Mouse (Mus musculus) ZHBTc4 (cell line): ENCODE data around the gene Mob3a.
A peak's percentile ranks its signal among the peaks of the same experiment; 100 is the strongest.

Experiments
- DNase-seq: peaks from one replicate; pipeline ENCODE4 v3.0.0-alpha.2; 2011; ENCODE audit warnings: low read depth, low spot score

Gene Mob3a

DNA sequence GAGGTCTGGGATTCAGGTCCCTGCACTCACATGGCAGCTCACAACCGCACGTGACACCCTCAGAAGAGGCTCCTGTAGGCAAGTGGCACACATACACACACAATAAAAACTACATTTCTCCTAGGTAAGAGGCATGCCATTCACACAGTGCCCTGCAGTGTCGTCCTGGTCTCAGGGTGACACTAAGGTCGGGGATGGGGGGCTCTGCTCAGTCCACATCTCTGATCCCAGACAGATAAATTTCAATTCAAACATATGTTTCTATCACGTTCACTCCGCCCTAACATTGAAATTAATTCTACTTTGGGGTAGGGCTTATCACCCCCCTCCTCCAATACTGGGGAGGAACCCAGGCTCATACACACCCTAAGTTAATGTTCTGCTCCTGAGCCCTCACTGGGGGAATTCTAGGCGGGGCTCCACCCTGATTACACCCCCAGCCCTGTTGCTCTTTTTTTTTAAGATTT, 1.7 kb downstream of the Mob3a start:
- no peak for DNase-seq

DNA sequence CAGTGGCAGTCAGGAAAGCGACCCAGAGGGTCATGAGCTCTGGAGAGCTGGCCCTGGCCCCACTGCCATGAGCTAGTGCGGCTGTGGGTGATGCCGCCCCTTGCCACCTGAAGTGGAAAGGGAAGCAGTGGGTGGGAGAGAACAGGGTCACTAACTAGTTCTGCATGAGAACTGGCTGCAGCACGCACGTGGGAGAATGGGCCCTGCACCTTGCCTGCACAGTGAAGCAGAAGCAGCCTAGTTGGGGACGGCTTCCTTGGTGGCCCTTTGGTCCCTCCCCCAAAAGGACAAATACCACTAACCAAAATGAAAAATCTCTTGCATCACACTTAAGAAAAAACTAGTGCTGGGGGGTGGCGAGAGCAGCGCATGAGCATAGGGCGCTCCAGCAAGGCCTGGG, 3.2 kb downstream of the Mob3a start:
- no peak for DNase-seq

DNA sequence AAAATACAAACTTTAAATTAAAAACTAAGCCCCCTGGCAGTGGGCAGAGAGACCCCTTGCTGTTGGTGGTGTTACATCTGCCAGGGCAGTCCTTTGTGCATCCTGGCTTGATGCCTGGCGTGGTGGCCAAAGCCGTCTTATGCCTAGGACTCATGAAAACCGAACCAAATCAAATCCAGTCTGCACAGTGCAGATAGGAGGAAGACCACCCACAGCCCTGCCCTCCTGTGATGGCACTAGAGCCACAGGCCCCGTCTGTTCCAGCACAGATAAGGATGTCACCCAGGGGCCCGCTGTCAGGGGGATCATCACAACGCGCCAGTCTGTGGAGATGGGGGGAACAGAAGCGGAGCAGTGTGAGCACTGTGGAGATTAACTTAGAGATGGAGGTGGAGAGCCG, 4.0 kb downstream of the Mob3a start:
- DNase-seq: no peak

DNA sequence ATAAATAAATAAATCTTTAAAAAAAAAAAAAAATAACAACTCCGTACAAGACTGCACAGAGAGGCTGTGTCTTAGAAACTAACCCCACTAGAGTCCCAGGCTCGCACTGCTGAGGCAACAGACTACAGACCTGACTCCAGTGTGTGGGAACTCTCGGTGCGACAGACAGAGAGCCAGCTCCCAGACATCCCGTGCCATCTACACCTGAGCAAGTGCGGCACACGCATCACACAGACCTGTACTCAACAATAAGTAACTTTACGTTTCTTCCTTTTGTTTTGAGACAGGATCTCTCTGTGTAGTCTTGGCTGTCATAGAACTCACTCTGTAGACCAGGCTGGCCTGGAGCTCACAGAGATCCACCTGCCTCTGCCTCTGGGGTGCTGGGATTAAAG, 4.4 kb downstream of the Mob3a start:
- no peak for DNase-seq

DNA sequence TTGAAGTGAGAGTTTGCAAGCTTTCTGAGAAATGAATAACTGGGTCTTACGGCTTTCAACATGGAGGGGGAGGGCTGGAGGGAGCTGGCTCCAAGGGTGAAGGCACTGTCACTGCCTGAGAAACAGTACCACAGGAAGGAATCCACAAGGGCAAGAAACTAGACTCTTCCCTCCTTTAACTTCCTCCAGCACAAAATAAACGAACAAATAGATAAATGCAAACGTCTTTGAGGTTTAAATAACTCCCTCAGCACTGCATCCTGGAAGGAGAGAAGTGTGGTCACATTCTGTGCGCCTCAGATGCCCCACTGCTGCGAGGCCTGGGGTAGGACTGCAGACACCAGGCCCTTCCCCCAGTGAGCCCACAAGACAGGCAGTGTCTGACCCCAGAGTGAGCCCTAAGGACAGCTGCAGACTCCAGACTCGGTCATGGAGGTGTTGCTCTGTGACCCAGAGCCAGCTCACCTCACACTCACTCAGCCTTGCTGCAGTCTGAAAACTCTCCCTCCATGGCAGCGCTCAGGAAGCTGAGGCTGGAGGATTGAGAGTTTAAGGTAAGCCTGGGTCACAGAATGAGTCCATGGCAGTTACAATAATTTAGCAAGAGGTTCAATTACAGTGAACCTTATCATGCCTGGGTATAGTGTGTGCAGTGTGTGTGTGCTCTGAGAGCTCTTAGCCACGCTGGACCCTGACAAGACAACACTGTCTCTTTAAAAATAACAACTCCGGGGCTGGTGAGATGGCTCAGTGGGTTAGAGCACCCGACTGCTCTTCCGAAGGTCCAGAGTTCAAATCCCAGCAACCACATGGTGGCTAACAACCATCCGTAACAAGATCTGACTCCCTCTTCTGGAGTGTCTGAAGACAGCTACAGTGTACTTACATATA, 5.0 kb downstream of the Mob3a start:
- no peak for DNase-seq

DNA sequence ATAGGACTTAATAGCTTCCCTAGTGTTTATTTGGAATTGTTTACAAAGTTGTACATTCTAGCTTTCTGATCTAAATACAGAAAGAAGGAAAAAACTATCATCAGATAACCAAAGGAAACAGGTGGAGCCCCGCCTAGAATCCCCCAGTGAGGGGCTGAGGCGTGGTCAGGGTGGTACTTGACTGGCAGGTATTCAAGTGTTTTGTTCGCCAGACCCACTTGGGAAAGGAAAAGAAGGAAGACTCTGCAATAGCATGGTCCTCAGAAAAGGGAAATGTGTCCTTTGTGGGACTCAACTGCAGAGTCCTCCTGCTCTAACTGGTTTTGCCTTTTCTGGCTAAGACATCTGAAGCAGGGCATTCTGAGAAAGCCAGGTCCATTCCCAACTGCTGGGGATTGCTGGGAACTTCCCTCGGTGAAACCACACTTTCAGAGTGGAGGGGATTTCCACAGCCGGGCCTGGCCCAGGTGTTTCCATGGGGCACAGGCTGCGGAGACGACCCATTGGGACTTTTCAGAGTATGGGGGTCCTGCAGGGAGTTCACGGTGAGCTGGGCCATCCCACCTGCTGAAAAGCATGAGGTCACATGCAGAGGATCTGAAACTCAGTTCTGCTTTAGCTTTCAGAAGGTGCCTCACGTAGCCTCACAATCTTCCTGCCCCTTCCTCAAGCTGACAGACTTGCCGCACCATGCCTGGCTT, 5.8 kb downstream of the Mob3a start:
- DNase-seq: no peak

DNA sequence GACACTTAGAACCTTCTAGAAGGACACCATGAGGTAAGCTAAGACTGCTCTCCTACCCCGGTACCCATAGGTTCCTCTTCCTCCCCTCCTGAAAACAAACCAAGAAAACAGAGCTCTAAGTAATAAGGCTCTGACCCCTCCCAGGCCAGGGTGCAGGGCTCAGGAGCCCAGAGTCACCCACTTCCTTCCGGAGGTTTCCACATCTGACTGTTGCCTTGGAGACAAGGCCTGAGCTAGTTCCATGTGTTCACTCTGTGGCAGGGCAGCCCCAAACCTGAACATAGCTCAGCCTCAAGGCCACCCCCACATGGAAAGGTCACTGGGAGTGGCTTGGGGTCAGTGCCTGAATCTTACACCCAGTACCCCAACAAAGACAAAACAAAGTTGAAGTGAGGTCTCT, 6.6 kb downstream of the Mob3a start:
- no peak for DNase-seq

DNA sequence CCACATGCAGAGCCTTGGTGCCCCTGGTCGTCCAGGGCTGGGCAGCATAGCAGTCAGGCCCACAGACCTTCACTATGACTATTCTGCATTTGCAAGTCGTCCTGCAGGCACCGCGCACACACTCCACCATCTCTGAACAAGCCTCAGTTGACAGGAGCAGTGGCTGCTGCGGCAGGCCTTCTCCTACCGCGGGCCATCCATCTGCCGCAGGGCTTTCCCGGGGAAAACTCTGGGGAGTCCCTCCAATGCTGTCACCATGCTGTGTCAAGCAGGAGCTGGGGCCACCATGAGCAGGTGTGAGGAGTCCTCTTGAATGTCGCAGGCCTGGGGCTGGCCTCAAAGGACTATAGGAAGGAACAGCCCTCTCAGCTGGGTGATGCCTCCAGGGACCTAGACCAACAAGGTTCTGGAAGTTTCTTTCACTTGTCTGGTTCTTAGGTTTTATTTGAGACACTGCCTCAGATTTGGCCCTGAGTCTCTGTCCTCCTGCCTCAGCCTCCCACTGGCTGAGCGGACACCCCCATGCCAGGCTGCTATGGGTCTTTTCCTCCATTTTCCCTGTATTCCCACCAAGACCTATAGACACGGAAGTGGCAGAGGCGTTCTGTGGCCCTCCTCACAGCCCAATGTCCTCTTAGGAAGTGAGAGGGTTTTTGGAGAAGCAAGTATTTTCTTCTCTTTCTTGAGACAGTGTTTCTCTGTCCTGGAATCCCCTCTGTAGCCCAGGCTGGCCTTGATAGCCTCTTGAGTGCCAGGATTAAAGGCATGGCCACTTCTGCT, 7.4 kb downstream of the Mob3a start:
- no peak for DNase-seq

DNA sequence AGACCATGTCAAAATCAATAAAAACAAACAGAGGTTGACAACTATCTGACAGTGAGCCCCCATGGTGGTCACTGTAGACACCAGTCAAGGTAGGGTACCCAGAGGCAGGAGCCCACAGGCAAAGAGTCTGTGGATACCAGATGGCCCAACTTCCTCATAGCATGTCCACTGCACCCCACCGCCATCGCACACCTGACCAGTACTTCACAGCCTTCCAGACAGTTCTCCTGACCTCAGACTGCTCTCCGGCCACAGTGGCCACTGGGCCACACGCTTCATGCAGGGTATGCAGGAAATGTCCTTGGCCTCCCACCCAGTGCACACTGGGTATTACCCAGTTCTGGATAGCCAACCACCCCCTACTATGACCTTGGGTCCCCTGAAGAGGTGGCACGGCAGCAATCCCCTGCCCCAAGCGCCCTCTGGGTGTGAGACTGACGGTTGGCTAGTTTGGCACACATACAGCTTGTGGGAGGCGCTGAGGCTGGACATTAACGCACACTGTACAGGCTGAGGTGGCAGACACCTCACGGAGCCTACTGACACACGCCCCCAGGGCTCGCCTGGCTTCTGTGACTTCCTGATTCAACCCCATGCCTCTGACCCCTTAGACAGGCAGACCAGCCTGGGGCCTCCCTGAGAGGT, 8.3 kb downstream of the Mob3a start:
- no peak for DNase-seq

DNA sequence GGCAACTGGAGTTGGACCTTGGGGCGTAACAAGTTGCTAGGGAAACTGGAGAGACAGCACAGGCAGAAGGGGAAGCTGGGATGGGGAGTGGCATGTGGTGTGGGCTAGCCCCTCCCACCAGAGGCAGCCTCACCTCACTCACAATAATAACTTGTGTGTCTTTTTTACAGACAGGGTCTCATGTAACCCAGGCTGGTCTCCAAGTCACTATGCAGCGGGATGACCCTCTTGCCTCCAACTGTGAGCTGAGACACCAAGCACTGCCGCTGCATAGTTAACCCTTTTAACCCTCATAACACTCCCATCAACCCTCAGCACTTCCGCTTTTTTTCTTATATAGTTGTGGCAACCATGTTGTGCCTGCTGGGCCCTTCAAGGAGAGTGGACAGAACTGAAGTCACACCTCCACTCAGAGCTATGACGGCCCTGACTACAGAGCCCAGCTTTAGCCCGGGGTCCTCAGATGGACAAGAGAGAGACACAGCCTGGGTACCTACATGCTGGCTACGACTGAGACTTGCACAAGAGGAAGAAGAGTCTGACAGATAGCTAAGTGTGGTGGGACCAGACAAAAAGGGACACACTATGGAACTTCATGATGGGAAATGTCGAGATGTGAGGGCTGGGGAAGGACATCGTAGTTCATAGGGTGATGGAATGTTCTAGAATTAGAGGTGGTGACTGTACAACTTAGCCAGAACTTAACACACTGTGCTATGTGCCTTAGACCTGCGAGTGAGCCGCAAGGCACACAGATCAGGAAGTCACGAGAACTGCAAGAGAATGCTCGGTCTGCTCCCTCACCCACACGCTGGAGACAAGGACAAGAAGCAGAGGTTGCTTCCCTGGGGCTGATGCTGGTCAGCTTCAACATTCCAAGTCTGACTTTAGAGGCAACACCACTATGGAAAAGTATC, 9.3 kb downstream of the Mob3a start:
- no peak for DNase-seq

DNA sequence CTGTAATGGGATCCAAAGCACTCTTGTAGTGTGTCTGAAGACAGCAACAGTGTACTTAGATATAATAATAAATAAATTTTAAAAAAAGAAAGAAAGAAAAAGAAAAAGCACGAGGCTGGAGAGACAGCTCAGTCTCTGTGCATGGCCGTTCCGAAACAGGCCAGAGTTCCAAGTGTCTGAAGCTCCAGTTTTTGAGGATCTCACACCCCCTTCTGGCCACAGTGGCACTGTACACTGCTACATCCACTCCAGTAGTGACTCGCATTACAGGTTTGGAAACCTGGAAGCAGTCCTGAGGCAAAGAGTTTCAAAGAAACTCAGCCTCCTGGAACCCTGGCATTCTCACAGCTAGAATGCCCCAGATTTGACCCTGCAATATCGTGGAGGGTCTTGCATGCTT, 13.9 kb downstream of the Mob3a start:
- peak; percentile 82 for DNase-seq

DNA sequence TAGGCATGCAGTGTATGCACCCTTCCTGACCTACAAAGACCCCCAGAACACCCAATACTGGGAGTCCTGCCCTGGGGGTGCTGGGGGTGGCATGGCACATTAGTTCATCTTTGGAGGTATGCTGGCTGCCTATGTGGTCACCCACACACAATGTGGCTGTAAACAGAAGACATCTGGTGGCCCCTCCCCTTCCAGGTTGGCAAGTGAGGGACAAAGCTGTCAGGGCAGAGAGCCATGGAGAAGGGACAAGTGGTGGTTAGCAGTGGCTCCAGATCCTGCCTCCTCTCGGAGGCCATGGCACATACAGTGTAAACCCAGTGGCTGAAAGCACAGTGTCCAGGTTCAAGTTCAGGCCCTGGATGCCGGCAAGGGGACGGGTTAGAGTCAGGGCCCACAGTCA, 15.2 kb downstream of the Mob3a start:
- no peak for DNase-seq

DNA sequence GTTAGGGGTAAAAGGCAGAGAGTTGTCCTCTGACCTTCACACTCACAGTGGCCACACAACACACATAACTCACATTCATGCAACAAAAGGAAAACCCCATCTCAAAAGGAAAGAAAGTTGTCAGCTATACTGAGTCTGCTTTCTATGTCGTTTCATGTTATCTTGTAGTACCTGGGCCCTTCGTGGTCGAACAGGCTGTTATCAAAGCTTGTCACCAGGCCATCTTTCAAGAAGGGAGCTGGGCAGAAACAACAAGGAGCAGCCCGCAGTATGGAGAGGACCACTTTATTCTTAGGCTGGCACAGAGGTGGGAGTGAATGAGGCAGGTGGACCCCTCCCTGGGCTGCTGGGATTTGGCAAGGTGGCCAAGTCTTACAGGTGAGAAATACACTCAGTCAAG, 16.8 kb downstream of the Mob3a start:
- no peak for DNase-seq

DNA sequence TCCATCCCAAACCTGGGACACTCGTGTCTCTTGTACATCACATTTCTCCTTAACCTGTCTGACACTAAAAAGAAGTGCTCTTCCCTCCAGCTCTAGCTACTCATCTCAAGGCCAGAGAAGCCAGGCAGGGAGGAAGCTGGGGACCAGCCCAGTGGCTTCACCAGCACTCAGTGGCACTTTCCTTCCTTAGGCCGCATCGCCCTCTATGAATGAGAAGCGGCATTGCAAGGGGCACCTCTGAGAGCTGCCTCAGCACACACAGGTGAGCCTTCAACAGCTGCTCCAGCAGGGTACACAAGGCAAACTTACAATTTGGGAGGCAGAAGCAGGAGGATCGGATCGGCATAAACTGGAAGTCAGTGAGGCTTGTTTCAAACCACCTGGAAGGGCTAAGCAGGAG, 17.6 kb downstream of the Mob3a start:
- peak; percentile 74 for DNase-seq

DNA sequence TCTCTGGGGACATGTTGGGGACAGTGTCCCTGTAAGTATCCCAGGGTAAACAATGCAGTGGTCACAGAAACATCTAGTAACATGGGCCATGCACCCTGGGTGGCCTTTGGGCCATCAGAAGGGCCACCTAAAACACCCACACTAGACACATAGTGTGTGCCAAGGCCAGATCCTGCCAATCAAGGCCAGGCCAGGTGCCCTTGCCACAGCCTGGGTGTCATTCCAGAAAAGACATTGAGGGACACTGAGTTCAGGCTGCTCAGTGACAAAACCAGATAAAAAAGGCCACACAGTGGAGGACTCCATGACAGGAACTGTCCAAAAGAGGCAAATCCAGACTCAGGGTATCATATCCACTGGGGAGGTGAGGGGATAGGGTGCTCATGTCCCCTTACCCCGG, 18.1 kb downstream of the Mob3a start:
- no peak for DNase-seq

DNA sequence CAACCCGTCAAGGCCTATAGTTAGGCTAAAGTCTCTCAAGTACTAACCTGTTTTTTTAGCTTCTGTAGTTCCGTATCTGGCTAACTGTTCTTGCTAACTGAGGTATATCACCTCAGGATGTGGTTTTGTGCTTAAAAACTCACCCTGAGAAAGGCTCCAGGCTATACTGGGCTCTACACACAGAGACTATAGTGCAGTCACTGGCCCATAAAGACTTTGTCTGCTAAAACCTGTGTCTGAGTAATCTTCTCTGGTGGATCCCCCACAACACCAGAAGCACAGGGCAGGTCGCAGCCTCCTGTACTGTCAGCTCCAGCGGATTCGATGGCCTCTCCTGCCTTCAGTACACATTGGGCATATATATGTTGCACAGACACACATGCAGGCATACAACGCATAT, 19.8 kb downstream of the Mob3a start:
- no peak for DNase-seq

DNA sequence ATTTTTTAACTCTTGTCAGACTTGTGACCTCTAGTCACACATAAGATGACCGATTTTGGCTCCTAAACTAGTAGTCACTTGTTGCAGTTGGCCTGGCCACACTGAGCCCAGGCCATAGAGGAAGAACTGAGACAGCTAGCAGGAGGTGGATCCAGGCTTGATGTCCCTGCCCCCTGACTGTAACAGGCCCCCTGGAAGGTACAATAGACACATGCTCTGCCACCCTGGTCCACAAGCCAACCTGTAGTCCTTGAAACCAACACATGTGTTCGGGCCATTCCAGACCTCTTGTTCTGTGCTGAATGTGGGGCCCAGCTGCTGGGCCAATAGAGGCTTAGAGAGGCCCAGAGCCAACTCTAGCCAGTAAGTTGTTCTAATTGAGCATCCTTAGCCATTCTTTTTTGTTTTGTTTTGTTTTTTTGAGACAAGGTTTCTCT, 21.5 kb downstream of the Mob3a start:
- no peak for DNase-seq

DNA sequence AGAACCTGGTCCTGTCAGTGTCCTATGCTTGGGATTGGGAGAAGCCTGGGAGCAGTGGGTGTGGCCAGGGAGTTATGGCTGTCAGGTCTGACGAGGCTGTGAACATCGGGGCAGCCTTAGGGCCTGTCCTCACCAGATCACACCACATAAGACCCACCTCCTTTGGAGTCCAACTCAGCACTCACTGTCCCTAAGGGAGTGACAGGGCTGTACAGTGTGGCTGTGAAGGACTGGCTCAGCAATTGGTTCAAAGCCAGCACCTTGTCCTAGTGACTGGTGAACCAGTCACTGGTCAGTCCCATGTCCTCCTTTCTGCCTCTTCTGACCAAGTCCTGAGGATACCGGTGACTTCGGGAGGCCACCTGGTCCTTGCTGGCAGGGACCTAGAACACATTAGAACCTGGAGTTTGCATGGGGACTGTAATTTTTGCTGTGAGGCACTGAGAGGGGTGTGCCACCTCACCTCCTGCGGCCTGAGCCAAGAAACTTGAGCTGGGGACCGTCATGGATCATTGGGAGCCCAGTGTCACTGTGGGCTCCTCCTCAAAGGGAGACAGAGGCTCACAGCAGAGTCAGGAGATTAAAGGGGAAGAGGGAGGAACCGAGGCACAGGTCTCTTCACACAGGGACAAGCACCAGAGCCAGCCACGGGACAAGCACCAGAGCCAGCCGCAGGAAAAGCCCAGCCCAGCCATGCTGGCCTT, 22.1 kb downstream of the Mob3a start:
- no peak for DNase-seq

DNA sequence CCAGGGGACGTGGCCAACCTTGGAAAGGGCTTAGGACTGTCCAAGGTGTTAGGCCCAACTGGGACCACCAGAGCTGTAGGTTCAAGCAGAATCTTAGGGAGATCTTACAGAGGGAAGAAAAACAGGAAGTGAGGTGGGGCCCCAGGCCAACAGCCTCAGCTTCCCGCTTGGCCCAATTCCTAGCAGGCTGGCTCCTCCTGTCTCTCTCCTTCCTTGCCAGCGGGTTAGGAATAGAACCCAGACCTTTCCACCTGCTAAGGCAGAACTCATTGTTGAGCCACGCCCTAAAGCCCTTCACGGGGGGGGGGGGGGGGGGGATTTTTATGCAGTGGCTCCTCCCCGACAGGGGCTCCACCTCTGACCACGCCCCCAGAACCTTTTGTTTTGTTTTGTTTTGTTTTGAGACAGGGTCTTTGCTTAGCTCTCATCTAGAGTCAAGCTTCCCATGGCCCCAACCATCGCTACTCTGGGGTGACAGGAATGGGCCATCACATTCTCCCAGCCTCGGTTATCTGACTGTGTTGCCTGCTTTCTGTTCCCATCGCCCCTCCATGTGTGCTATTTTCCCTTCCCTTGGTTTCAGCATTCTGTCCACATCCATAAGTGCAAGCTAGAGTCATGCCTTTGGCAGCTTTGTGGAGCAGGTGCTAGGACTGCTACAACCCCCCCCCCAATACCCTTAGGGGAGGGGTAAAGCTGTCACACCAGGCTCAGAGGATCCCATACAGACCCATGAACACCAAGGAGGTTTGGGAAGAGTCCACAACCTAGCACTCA, 23.0 kb downstream of the Mob3a start:
- DNase-seq: peak; percentile 64
